Mouse (Mus musculus) C2C12 (cell line): ENCODE results near the gene Hectd4.

Experiments
- CTCF ChIP-seq: IDR thresholded peaks from one replicate; pipeline ENCODE4 v1.5.1; 2011; ENCODE audit not compliant: control insufficient read depth, insufficient read depth, insufficient read length
- MAX ChIP-seq: IDR thresholded peaks from one replicate; pipeline ENCODE4 v1.6.1; 2011; ENCODE audit warnings: mild to moderate bottlenecking, control low read depth
- MYOD1 ChIP-seq: IDR thresholded peaks from one replicate; pipeline ENCODE4 v1.6.1; 2011; ENCODE audit warnings: low read depth; ENCODE audit not compliant: control insufficient read depth, insufficient read length
- USF1 ChIP-seq: IDR thresholded peaks from one replicate; pipeline ENCODE4 v1.6.1; 2011; ENCODE audit warnings: low read depth, mild to moderate bottlenecking, control low read depth, moderate library complexity

DNA sequence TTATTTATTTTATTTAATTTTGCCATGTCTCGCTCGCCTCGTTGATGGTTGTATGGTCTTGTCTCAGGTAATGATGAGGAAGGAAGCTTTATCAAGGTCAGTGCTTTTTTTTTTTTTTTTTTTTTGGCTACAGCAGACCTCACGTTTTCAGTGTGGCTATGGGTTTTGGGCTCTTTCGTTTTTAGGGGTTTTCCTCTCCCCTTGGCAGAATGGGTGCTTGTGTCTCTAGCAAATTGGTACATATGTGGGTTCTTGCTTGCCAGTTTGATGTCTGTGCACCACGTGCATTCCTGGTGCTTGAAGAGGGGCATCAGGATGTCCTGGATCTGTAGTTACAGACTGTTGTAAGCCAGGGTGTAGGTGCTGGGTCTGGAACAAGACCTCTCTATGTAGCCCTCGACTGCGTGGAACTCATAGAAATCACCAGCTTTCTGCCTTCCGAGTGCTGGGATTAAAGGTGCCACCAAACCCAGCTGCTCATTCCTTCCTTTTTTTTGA lies 179.0 kb downstream of the Hectd4 start:
- no peak for TF ChIP-seq USF1
- TF ChIP-seq CTCF = no peak
- no peak for TF ChIP-seq MAX
- no peak for TF ChIP-seq MYOD1
